ENCODE assay signal across 8 mouse cellular contexts in genomic region chr4:41136811-41137210, GRCm38 (mm10). TPM values are rescaled to one million over a fixed set of nuclear protein-coding genes. Genes with fewer than 3 reads are reported as not detected.
DNase-seq lines count a peak whose midpoint lies in the region; ATAC-seq and TF ChIP-seq lines count a peak whose summit lies in the region.

No protein-coding gene starts in this region.

- H3K4me3 ChIP-seq in kidney, embryonic 16.5 days (ENCODE audit: low read length) = peak overlapping the region; percentile 98
- peak overlapping the region; percentile 95 for H3K4me3 ChIP-seq in hindbrain, embryonic 16.5 days (ENCODE audit: low read length)
- H3K4me3 ChIP-seq in midbrain, postnatal 0 days (ENCODE audit: low read depth, low read length) = peak overlapping the region; percentile 99

- 0% methylated on average over 8 of the region's 8 CpGs for WGBS in kidney, embryonic 16.5 days
- 0% methylated on average over 8 of the region's 8 CpGs for WGBS in hindbrain, embryonic 16.5 days
- WGBS in midbrain, postnatal 0 days = 2% methylated on average over 8 of the region's 8 CpGs

- no peak for TF ChIP-seq CTCF in brain, embryonic 14.5 days (IDR thresholded peaks at IDR 0.05; ENCODE audit: borderline replicate concordance, extremely low read depth, insufficient read depth, insufficient read length)
- no peak for TF ChIP-seq CTCF in midbrain, postnatal 0 days (IDR thresholded peaks at IDR 0.05)

- TF ChIP-seq POLR2A in brain, embryonic 14.5 days (IDR thresholded peaks at IDR 0.05; ENCODE audit: borderline replicate concordance, extremely low read depth, insufficient read depth, insufficient read length, poor library complexity, severe bottlenecking) = no peak

- H3K27me3 ChIP-seq in kidney, embryonic 16.5 days (ENCODE audit: insufficient read depth, low read length) = no peaks in the 10 kb centered on the region
- H3K27me3 ChIP-seq in hindbrain, embryonic 16.5 days (replicated peaks; ENCODE audit: control insufficient read depth, insufficient read depth, low read length) = no peaks in the 10 kb centered on the region
- no peaks in the 10 kb centered on the region for H3K27me3 ChIP-seq in midbrain, postnatal 0 days (ENCODE audit: insufficient read depth, low read length)

- peaks cover 20% of the 10 kb centered on the region for H3K36me3 ChIP-seq in kidney, embryonic 16.5 days (ENCODE audit: insufficient read depth, low read length)
- H3K36me3 ChIP-seq in hindbrain, embryonic 16.5 days (ENCODE audit: control insufficient read depth, insufficient read depth, low read length) = no peaks in the 10 kb centered on the region
- peaks cover 7% of the 10 kb centered on the region; the same call in 1 of the 2 replicates for H3K36me3 ChIP-seq in midbrain, postnatal 0 days (ENCODE audit: insufficient read depth, low read length)

- H3K4me2 ChIP-seq in kidney, embryonic 16.5 days (replicated peaks; ENCODE audit: low read depth, low read length) = peak overlapping the region; percentile 80
- peak overlapping the region; percentile 84 for H3K4me2 ChIP-seq in hindbrain, embryonic 16.5 days (ENCODE audit: low read length)
- H3K4me2 ChIP-seq in midbrain, postnatal 0 days (ENCODE audit: low read depth, low read length, poor library complexity, severe bottlenecking) = peak overlapping the region; percentile 74

- peaks cover 21% of the 10 kb centered on the region for H3K4me1 ChIP-seq in kidney, embryonic 16.5 days (ENCODE audit: insufficient read depth, low read length)
- peaks cover 8% of the 10 kb centered on the region for H3K4me1 ChIP-seq in hindbrain, embryonic 16.5 days (ENCODE audit: control insufficient read depth, insufficient read depth, low read depth, low read length)
- no peaks in the 10 kb centered on the region for H3K4me1 ChIP-seq in midbrain, postnatal 0 days (ENCODE audit: insufficient read depth, low read length)

- H3K9ac ChIP-seq in kidney, embryonic 16.5 days (replicated peaks; ENCODE audit: low read length) = peak overlapping the region; percentile 100
- H3K9ac ChIP-seq in hindbrain, embryonic 16.5 days (ENCODE audit: low read depth, low read length) = peak overlapping the region; percentile 100
- H3K9ac ChIP-seq in midbrain, postnatal 0 days (replicated peaks; ENCODE audit: low read length, poor library complexity, severe bottlenecking) = peak overlapping the region; percentile 99

- no peak for DNase-seq in kidney, postnatal 10 days
- peak; percentile 33 for DNase-seq in brain, embryonic 14.5 days (ENCODE audit: low read depth)
- DNase-seq in midbrain, postnatal 0 days (ENCODE audit: low spot score) = peak; percentile 7
- DNase-seq in cerebellum, adult 18-20 months = no peak
- no peak for DNase-seq in urinary bladder, adult 18-20 months (ENCODE audit: low spot score in 2 of 2)
- no peak for DNase-seq in left cerebral cortex, adult 9 months (ENCODE audit: low spot score in 2 of 2)

- no peak for ATAC-seq in kidney, embryonic 16.5 days (ENCODE audit: low FRiP score, low TSS enrichment)
- no peak for ATAC-seq in hindbrain, embryonic 16.5 days
- no peak for ATAC-seq in midbrain, postnatal 0 days (ENCODE audit: low FRiP score)

- 0 out of 2 replicates have a peak, but pooled peaks cover 3% of the 10 kb centered on the region for H3K9me3 ChIP-seq in kidney, embryonic 16.5 days (ENCODE audit: low read length)
- H3K9me3 ChIP-seq in hindbrain, embryonic 16.5 days (ENCODE audit: control insufficient read depth, low read length) = no peaks in the 10 kb centered on the region
- H3K9me3 ChIP-seq in midbrain, postnatal 0 days (ENCODE audit: low read length) = no peaks in the 10 kb centered on the region

- peak overlapping the region; percentile 100 for H3K27ac ChIP-seq in kidney, embryonic 16.5 days (ENCODE audit: low read length)
- peak overlapping the region; percentile 97 for H3K27ac ChIP-seq in hindbrain, embryonic 16.5 days (ENCODE audit: low read depth, low read length)
- H3K27ac ChIP-seq in midbrain, postnatal 0 days (ENCODE audit: low read depth, low read length) = peak overlapping the region; percentile 97; the same call in 1 of the 2 replicates

RNA-seq across cellular contexts. Expression of gene Ube2r2, which starts 1.3 kb away (rescaled TPM):
- 76.1 and 86.1 TPM in 2 replicates for polyA plus RNA-seq in kidney, embryonic 16.5 days (2015; fragmentation: Nextera tagmentation; extraction: Ambion mirVana)
- polyA plus RNA-seq in brain, embryonic 14.5 days (2012; rRNA removed) = 139 and 175 TPM in 2 replicates
- polyA plus RNA-seq in hindbrain, embryonic 16.5 days (2015; fragmentation: Nextera tagmentation; extraction: Ambion mirVana) = 42.7 and 54.3 TPM in 2 replicates
- 49.9 TPM in 2 replicates for total RNA-seq in midbrain, postnatal 0 days (2014; rRNA removed)
- polyA plus RNA-seq in midbrain, postnatal 0 days (2015; fragmentation: Nextera tagmentation; extraction: Ambion mirVana) = 41.0 and 50.4 TPM in 2 replicates

RNA-seq across cellular contexts. Expression of gene Nol6, which starts 12.6 kb away (rescaled TPM):
- 34.7 and 37.8 TPM in 2 replicates for polyA plus RNA-seq in kidney, embryonic 16.5 days (2015; fragmentation: Nextera tagmentation; extraction: Ambion mirVana)
- polyA plus RNA-seq in brain, embryonic 14.5 days (2012; rRNA removed) = 51.5 and 57.4 TPM in 2 replicates
- 37.1 and 47.9 TPM in 2 replicates for polyA plus RNA-seq in hindbrain, embryonic 16.5 days (2015; fragmentation: Nextera tagmentation; extraction: Ambion mirVana)
- total RNA-seq in midbrain, postnatal 0 days (2014; rRNA removed) = 67.9 and 70.8 TPM in 2 replicates
- polyA plus RNA-seq in midbrain, postnatal 0 days (2015; fragmentation: Nextera tagmentation; extraction: Ambion mirVana) = 39.9 and 40.1 TPM in 2 replicates

RNA-seq across cellular contexts. Expression of gene Aqp3, which starts 38.8 kb away (rescaled TPM):
- polyA plus RNA-seq in kidney, embryonic 16.5 days (2015; fragmentation: Nextera tagmentation; extraction: Ambion mirVana) = 55.3 and 56.8 TPM in 2 replicates
- 1.4 and 4.3 TPM in 2 replicates for polyA plus RNA-seq in brain, embryonic 14.5 days (2012; rRNA removed)
- polyA plus RNA-seq in hindbrain, embryonic 16.5 days (2015; fragmentation: Nextera tagmentation; extraction: Ambion mirVana) = 0.16 TPM in 1 of 2 replicates, not detected in the other
- 1.1 TPM in 1 of 2 replicates, not detected in the other for total RNA-seq in midbrain, postnatal 0 days (2014; rRNA removed)
- polyA plus RNA-seq in midbrain, postnatal 0 days (2015; fragmentation: Nextera tagmentation; extraction: Ambion mirVana) = 0.25 and 0.47 TPM in 2 replicates

Comparison
In these comparisons a context has a peak if more than half of its experiments do, and no peak if none do; other contexts are left out.
1. DNase-seq: peak in brain, embryonic 14.5 days (single experiment) and midbrain, postnatal 0 days (single experiment); none in kidney, postnatal 10 days (single experiment), cerebellum, adult 18-20 months (0 of 2), urinary bladder, adult 18-20 months (0 of 2) and left cerebral cortex, adult 9 months (0 of 2).
2. RNA of gene Aqp3, which starts 38.8 kb away (polyA plus RNA-seq): 55.3 to 56.8 TPM in kidney, embryonic 16.5 days; 1.4 to 4.3 TPM in brain, embryonic 14.5 days, 0.25 to 0.47 TPM in midbrain, postnatal 0 days and 0.16 TPM in hindbrain, embryonic 16.5 days; every median in the first group is over 10 times any median in the second.
3. Peak in every context shown above with its lines, with median percentiles within 50 percentile points of each other: H3K27ac ChIP-seq, H3K4me2 ChIP-seq, H3K4me3 ChIP-seq and H3K9ac ChIP-seq.